Mouse (Mus musculus) midbrain, embryonic 12.5 days (tissue): ENCODE measurements around the gene Mrpl54. TPM values are rescaled to one million over a fixed set of nuclear protein-coding genes. Genes with fewer than 3 reads are reported as not detected.

Experiments
- ATAC-seq: fragments of 200-750 bp; cut with Nextera tagmentation; 2 replicates; pipeline ENCODE4 v1.8.0; 2017; ENCODE audit warnings: low read depth, moderate TSS enrichment, moderate library complexity; ENCODE audit not compliant: low FRiP score
- H3K27ac ChIP-seq: fragments of 300-500 bp; sonication (generic); replicated peaks from 2 replicates; pipeline ENCODE4 v1.5.1; 2016; ENCODE audit warnings: mild to moderate bottlenecking
- H3K27me3 ChIP-seq: fragments of 300-500 bp; sonication (generic); 2 replicates; pipeline ENCODE4 v1.6.1; 2016; ENCODE audit warnings: mild to moderate bottlenecking
- H3K36me3 ChIP-seq: fragments of 300-500 bp; sonication (generic); 2 replicates; pipeline ENCODE4 v1.6.1; 2016
- H3K4me1 ChIP-seq: fragments of 300-500 bp; sonication (generic); 2 replicates; pipeline ENCODE4 v1.6.1; 2016
- H3K4me2 ChIP-seq: fragments of 300-500 bp; sonication (generic); replicated peaks from 2 replicates; pipeline ENCODE4 v1.6.1; 2016; ENCODE audit warnings: mild to moderate bottlenecking, moderate library complexity
- H3K4me3 ChIP-seq: fragments of 300-500 bp; sonication (generic); 2 replicates; pipeline ENCODE4 v1.5.1; 2016; ENCODE audit warnings: mild to moderate bottlenecking
- H3K9ac ChIP-seq: fragments of 300-500 bp; sonication (generic); replicated peaks from 2 replicates; pipeline ENCODE4 v1.6.1; 2016; ENCODE audit warnings: mild to moderate bottlenecking, moderate library complexity
- H3K9me3 ChIP-seq: fragments of 300-500 bp; sonication (generic); 2 replicates; pipeline ENCODE4 v1.6.1; 2016; ENCODE audit warnings: mild to moderate bottlenecking
- WGBS: fragments of 180-500 bp; shearing (Covaris S2); methylation state at CpG from one replicate; pipeline ENCODE4 v1.1.7; 2016; 5-methylcytosine and 5-hydroxymethylcytosine counted together
- polyA plus RNA-seq: library from polyadenylated mRNA; unstranded; fragments of >200 nt; fragmentation: Nextera tagmentation; extraction: Ambion mirVana; gene quantifications from 2 replicates; pipeline ENCODE4 v1.2.1, GENCODE M21; 2016

Gene Mrpl54
- 168 and 169 TPM in 2 replicates for polyA plus RNA-seq

DNA sequence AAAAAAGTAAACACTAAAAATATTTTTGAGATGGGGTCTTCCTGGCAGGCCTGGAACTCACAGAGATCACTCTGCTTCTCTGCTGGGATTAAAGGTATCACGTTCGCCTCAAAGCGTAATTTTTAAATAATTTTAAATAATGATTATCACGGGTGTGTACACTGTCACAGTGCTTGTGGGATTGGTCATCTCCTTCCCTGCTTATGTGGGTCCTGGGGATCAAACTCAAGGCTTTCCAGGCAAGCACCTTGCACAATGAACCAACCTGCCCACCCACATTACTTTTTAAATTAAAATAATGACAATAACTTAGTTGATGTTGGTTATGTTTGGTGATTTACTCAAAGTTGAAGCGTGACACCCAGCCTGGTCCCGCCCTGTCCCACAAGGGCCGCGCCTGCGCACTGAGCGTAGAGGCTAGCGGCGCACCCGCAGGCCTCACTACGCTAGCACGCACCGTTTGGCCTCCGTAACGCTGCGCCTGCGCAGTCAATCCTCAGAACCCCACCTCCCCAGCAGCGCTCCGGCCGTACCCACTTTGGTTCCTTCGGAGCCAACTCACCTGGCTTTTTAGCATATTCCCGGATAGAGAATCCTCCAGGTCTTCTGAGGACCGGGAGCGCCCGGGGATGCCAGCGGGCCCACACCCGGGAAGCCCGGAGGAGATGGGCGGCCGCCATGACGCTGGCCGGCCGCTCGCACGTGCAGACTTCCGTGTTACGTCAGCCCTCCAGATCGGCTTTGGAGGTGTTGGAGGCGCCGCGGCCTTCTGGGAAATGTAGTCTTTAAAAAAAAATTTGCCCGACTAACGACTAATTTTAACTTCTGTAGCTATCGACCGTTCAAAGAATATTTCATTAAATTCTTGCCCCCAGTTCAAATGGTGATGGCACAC, at the start of gene Mrpl54, which contains the start of gene Apba3:
TSS of gene Mrpl54 (minus strand) at position 724 of the 895 bp plus-strand sequence.
TSS of gene Apba3 (plus strand) at position 750 of the 895 bp plus-strand sequence.
- peak; percentile 93 for ATAC-seq
- no peaks in the 10 kb centered on the region for H3K9me3 ChIP-seq
- H3K27me3 ChIP-seq: no peaks in the 10 kb centered on the region
- H3K4me2 ChIP-seq: peak within 1 kb of the TSS; percentile 79
- peak within 1 kb of the TSS; percentile 68 for H3K9ac ChIP-seq
- peak within 1 kb of the TSS; percentile 75 for H3K27ac ChIP-seq
- H3K4me3 ChIP-seq: peak within 1 kb of the TSS; percentile 74
- peaks cover 15% of the 10 kb centered on the region for H3K4me1 ChIP-seq
- H3K36me3 ChIP-seq: peaks cover 49% of the 10 kb centered on the region
- WGBS: 1% methylated on average over 48 of the region's 48 CpGs

DNA sequence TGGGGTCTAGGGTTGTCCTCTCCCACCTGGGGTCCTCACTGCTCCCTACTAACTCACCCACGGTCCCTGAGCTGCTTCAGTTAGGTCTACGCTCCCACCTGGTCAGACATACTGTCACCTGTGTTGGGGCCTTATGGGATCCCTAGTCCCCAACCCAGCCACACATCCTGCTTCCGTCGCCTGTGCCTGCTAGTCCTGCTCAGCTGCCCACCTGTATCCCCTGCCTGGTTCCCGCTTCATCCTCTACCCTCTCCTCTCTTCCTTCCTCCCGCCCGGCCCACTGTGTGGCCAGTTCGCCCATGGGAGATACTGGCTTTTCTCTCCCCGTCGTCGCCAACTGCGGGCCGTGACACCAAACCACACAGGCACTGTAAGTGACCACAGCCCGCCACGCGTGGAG, 48.9 kb upstream of the Mrpl54 start:
- no peaks in the 10 kb centered on the region for H3K9me3 ChIP-seq
- peaks cover 11% of the 10 kb centered on the region for H3K27me3 ChIP-seq
- no peak overlapping the region for H3K4me3 ChIP-seq
- H3K9ac ChIP-seq: no peak overlapping the region
- H3K36me3 ChIP-seq: peaks cover 80% of the 10 kb centered on the region
- peaks cover 26% of the 10 kb centered on the region for H3K4me1 ChIP-seq
- ATAC-seq: no peak
- H3K27ac ChIP-seq: no peak overlapping the region
- 88% methylated on average over 16 of the region's 16 CpGs for WGBS
- no peak overlapping the region for H3K4me2 ChIP-seq

DNA sequence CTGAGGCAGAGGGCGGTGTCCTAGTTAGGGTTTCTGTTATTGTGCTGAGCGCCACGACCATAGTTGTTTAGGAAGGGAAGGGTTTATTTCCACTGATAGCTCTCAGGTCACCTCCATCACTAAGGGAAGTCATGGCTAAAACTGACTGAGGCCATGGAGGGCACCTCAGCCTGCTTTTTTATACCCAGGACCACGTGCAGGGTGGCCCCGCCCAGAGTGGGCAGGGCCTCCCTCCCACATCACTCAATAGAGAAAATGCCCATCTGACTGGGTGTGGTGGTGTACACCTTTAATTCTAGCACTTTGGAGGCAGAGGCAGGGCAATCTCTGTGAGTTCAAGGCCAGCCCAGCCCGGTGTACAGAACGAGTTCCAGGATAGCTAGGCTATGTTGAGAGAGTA, 47.5 kb upstream of the Mrpl54 start:
- WGBS: 81% methylated on average over 7 of the region's 7 CpGs
- Histone ChIP-seq H3K4me2 (no peak overlapping the region), H3K36me3 (peaks cover 94% of the 10 kb centered on the region), H3K4me1 (peaks cover 18% of the 10 kb centered on the region), H3K27ac (no peak overlapping the region), H3K4me3 (no peak overlapping the region), H3K9me3 (no peaks in the 10 kb centered on the region), H3K27me3 (peaks cover 11% of the 10 kb centered on the region), H3K9ac (no peak overlapping the region)
- ATAC-seq: no peak

DNA sequence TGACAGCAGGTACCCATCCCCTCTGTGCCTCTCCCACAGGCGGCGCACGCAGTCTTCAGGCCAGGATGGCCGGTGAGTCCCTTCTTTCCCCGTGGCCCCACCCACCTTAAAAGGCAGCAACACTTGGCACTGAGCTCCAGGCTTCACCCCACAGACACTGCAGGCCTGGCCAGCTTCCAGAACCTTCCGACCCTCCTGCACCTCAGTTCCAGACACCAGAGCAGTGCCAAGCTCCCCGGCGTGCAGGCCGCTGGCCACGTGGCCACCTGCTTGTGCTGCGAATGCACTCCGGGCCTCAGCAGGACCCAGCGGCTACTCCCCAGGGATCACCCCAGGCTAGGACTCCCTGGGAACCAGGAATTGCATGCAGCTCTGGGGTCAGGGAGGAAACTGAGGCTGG, 46.8 kb upstream of the Mrpl54 start:
- H3K4me1 ChIP-seq: peaks cover 12% of the 10 kb centered on the region
- H3K27ac ChIP-seq: no peak overlapping the region
- no peak overlapping the region for H3K4me3 ChIP-seq
- H3K9me3 ChIP-seq: no peaks in the 10 kb centered on the region
- no peak for ATAC-seq
- no peak overlapping the region for H3K4me2 ChIP-seq
- peaks cover 11% of the 10 kb centered on the region for H3K27me3 ChIP-seq
- no peak overlapping the region for H3K9ac ChIP-seq
- H3K36me3 ChIP-seq: peaks cover 98% of the 10 kb centered on the region
- whole genome bisulfite sequencing: 96% methylated on average over 13 of the region's 13 CpGs

DNA sequence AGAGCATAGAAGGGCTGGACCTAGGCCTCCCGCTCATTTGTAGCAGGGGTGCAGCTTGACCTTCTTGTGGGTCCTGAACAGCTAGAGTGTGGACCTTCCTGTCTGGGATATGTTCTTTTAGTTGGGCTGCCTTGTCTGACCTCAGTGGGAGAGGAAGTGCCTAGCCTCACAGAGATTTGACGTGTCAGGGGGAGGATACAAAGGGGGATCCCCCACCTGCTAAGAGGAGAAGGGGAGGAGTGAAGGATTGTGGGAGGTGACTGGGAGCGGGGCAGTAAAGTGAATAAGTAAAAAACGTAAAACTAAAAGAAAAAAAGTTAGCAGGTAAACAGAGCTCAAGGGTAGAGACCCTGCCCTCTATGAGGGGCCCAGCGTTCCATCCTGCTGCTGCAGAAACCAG, 42.8 kb upstream of the Mrpl54 start:
- H3K9ac ChIP-seq: no peak overlapping the region
- no peaks in the 10 kb centered on the region for H3K9me3 ChIP-seq
- no peak for ATAC-seq
- peaks cover 90% of the 10 kb centered on the region for H3K36me3 ChIP-seq
- no peak overlapping the region for H3K27ac ChIP-seq
- no peaks in the 10 kb centered on the region for H3K27me3 ChIP-seq
- no peak overlapping the region for H3K4me2 ChIP-seq
- H3K4me1 ChIP-seq: 0 out of 2 replicates have a peak, but pooled peaks cover 2% of the 10 kb centered on the region
- 92% methylated on average over 5 of the region's 5 CpGs for WGBS
- no peak overlapping the region for H3K4me3 ChIP-seq

DNA sequence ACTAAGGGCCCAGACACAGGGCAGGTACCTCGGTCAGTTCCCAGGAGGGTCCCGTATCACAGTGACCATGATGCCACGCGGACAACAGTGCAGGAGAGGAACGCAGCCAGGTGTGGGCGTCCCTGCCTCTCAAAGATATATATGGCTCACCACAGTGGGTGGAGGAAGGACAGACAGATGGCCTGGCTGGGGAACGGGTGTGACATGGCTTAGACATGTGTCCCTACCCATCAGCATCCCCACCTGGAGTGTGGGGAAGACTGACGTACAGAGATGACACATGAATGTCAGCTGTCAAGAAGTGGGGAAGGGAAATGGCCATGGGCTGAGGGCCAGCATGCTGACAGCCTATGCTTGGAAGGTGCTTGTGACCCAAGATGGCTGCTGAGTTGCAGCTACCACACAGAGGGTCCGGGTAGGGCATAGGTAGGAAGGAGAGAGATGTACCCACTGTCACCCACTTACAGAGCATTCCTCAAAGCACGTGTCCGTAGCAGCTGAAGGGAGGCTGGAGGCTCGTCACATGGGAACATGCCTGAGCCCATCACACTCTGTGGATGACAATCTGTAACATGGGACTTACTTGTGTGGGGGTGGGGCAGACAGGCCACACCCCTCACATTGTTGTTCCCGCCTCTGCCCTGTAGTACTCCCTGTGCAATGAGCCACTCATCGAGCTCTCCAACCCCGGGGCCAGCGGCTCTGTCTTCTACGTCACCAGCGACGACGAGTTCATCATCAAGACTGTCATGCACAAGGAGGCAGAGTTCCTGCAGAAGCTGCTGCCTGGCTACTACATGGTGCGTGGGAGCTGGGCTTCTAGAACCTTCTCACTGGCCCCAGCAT, 40.3 kb upstream of the Mrpl54 start:
- Histone ChIP-seq H3K4me2 (no peak overlapping the region), H3K9me3 (no peaks in the 10 kb centered on the region), H3K27ac (no peak overlapping the region), H3K27me3 (no peaks in the 10 kb centered on the region), H3K4me3 (no peak overlapping the region), H3K9ac (no peak overlapping the region), H3K4me1 (peaks cover 17% of the 10 kb centered on the region; the same call in 1 of the 2 replicates), H3K36me3 (peaks cover 65% of the 10 kb centered on the region)
- ATAC-seq: no peak
- 94% methylated on average over 21 of the region's 21 CpGs for WGBS

DNA sequence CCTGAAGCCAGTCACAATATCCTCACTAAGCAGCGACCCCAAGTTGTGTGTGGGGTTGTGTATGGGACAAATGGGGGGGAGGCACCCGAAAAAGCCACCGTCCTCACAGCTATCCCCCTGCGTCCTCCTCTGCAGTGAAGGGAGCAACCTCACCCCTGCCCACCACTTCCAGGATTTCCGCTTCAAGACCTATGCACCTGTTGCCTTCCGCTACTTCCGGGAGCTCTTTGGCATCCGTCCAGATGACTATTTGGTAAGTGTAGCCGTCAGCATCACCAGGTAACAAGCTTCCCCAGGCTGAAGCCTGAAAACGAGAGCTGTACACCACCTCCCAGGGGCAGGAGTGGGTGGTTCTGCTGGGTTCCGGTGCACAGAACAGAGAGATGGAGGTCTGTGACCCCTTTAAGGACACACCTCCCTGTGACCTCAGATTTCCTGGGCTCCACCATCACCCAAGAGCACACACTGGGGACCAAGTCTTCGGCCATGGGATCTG, 39.5 kb upstream of the Mrpl54 start:
- no peak overlapping the region for H3K4me3 ChIP-seq
- H3K36me3 ChIP-seq: peaks cover 57% of the 10 kb centered on the region
- no peak for ATAC-seq
- H3K27ac ChIP-seq: no peak overlapping the region
- no peak overlapping the region for H3K9ac ChIP-seq
- WGBS: 98% methylated on average over 12 of the region's 12 CpGs
- no peaks in the 10 kb centered on the region for H3K27me3 ChIP-seq
- peaks cover 20% of the 10 kb centered on the region; the same call in 1 of the 2 replicates for H3K4me1 ChIP-seq
- H3K4me2 ChIP-seq: no peak overlapping the region
- no peaks in the 10 kb centered on the region for H3K9me3 ChIP-seq

DNA sequence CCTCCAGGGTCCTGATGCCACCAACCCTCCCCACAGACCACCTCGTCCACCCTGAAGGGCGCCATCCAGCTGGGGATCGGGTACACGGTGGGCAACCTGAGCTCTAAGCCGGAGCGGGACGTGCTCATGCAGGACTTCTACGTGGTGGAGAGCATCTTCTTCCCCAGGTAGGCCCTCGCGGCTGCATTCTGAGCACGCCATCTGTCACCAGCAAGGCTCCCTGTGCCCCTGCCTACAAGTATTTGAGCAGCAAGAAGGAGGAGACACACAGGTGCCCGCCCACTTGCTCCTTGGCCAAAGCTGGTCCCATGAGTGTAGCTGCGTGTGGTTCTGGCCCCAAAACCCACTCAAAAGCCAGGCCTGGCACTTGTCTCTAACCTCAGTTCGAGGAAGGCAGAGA, 38.9 kb upstream of the Mrpl54 start:
- Histone ChIP-seq H3K9ac (no peak overlapping the region), H3K4me1 (peaks cover 23% of the 10 kb centered on the region; the same call in 1 of the 2 replicates), H3K4me2 (no peak overlapping the region), H3K36me3 (peaks cover 51% of the 10 kb centered on the region), H3K9me3 (no peaks in the 10 kb centered on the region), H3K27me3 (no peaks in the 10 kb centered on the region), H3K27ac (no peak overlapping the region), H3K4me3 (no peak overlapping the region)
- 92% methylated on average over 14 of the region's 14 CpGs for WGBS
- 0 out of 2 replicates have a peak, but pooled peaks have one; percentile 24 for ATAC-seq

DNA sequence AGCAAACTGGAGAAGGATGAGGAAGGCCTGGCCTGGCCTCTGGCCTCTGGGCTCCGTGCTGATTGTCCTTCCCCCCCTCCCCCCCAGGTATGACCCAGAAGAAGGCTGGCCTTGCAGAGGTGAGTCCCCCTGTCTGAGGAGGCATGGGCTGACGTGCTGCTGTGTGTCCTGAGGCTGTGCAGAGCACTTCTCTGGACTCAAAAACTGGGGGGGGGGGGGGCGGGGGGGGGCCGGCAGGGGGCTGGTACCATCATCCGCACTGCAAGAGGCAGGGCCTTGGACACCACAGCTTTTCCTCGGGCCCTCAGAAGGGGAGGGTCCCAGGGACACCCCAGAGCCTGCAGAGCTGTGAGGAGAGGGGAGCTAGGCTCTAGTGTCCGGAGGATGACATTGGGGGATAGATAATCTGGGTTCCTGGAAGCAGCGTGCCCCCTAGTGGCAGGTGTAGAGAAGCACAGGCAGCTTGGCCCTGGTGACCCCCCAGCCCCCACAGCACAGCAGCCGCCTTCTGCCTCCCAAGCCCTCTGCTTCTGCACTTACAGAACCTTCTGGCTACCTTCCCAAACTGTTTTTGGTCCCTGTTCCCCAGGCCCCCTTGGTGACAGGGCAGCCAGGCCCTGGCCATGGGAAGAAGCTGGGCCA, 38.0 kb upstream of the Mrpl54 start:
- H3K4me3 ChIP-seq: no peak overlapping the region
- no peak overlapping the region for H3K4me2 ChIP-seq
- no peak overlapping the region for H3K9ac ChIP-seq

DNA sequence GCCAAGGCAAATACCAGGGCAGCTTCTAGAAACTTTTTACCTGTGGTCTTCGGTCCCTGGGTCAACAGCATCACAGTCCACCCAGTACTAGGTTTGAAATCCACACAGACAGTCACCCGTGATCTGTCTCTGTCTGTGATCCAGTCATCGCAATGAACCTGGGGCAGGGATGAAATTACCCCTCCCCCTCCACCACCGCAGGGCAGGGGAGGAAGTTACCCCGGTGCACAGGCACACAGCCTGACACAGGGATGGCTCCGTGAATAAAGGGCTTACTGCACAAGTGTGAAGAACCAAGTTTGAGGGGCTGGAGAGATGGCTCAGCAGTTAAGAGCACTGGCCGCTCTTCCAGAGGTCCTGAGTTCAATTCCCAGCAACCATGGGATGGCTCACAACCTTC, 37.0 kb upstream of the Mrpl54 start:
- Histone ChIP-seq H3K9me3 (no peaks in the 10 kb centered on the region), H3K9ac (no peak overlapping the region), H3K4me3 (no peak overlapping the region), H3K36me3 (peaks cover 32% of the 10 kb centered on the region), H3K4me2 (no peak overlapping the region), H3K4me1 (peaks cover 23% of the 10 kb centered on the region; the same call in 1 of the 2 replicates), H3K27ac (no peak overlapping the region), H3K27me3 (no peaks in the 10 kb centered on the region)
- ATAC-seq: no peak
- 83% methylated on average over 7 of the region's 7 CpGs for WGBS

More for the DNA sequence above, 38.0 kb upstream of the Mrpl54 start:
- no peaks in the 10 kb centered on the region for H3K27me3 ChIP-seq
- H3K27ac ChIP-seq: no peak overlapping the region
- H3K36me3 ChIP-seq: peaks cover 42% of the 10 kb centered on the region
- ATAC-seq: no peak
- no peaks in the 10 kb centered on the region for H3K9me3 ChIP-seq
- peaks cover 23% of the 10 kb centered on the region; the same call in 1 of the 2 replicates for H3K4me1 ChIP-seq
- WGBS: 14% methylated on average over 5 of the region's 9 CpGs

DNA sequence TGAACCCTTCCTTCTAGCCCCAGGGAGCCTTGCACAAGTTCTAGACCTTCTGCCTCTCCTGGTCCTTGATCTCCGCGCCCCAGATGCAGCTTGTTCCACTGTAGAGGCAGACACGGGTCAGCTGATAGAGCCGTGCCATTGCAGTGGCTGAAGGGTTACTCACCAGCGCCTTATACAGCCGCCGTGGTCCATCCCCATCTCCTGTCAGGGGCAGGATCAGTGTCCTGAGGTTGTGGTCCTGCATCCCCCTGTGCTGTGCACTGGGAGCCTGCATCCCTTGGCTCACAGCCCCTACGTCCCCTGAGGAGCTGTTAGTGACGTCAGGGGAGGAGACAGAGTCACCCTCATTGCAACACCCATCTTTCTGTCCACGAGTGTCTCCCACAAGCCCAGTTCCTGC, 36.5 kb upstream of the Mrpl54 start:
- Histone ChIP-seq H3K9ac (no peak overlapping the region), H3K4me3 (no peak overlapping the region), H3K27me3 (no peaks in the 10 kb centered on the region), H3K27ac (0 out of 2 replicates have a peak overlapping the region, but pooled peaks have one; percentile 3), H3K9me3 (no peaks in the 10 kb centered on the region), H3K4me1 (peaks cover 23% of the 10 kb centered on the region; the same call in 1 of the 2 replicates), H3K36me3 (peaks cover 27% of the 10 kb centered on the region), H3K4me2 (no peak overlapping the region)
- 80% methylated on average over 10 of the region's 10 CpGs for WGBS
- no peak for ATAC-seq
